17 mouse cellular contexts compared by ENCODE assay signal in the genomic region with DNA sequence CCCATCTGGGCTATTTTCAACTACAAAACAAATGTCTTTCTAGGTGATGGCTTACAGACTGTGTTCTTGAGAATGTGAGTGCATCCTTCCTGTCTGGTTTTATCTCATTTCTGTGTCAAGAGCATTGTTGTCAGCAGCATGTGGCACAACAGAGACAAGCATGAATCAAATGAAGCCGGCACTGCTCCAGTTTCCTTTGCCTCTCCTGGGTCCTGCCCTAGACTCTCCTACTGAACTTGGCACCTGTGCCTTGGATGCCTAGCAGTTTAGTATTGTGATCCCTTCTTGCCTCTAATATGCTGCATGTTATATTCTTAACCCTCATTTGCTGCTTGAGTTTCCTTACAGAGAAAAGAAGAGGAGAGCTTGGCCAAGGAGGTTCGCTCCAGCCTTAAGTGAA.
DNase-seq lines count a peak whose midpoint lies in the region; ATAC-seq and TF ChIP-seq lines count a peak whose summit lies in the region.
"Had no signal": no experiment of that assay in that cellular context is flagged by ENCODE, and none has a peak within 500 bp of the region (broad histone marks: within the 10 kb centered on the region; RNA-seq: fewer than 3 reads in every experiment).

No protein-coding gene starts in this region.

- no peaks in the 10 kb centered on the region for H3K9me3 ChIP-seq in midbrain, embryonic 10.5 days (replicated peaks)
- no peaks in the 10 kb centered on the region for H3K9me3 ChIP-seq in midbrain, embryonic 14.5 days (ENCODE audit: control insufficient read depth, low read length)
- no peaks in the 10 kb centered on the region for H3K9me3 ChIP-seq in forebrain, embryonic 13.5 days (replicated peaks)
- no peaks in the 10 kb centered on the region for H3K9me3 ChIP-seq in midbrain, embryonic 13.5 days
- no peaks in the 10 kb centered on the region for H3K9me3 ChIP-seq in limb, embryonic 10.5 days (replicated peaks)
- H3K9me3 ChIP-seq: embryonic facial prominence, embryonic 13.5 days; G1E; heart, embryonic 15.5 days; liver, embryonic 15.5 days had no signal

- H3K27ac ChIP-seq in midbrain, embryonic 10.5 days (replicated peaks): 0 out of 2 replicates have a peak overlapping the region, but pooled peaks have one; percentile 13
- no peak overlapping the region for H3K27ac ChIP-seq in midbrain, embryonic 14.5 days (replicated peaks; ENCODE audit: low read depth, low read length)
- H3K27ac ChIP-seq in forebrain, embryonic 13.5 days: peak overlapping the region; percentile 65
- H3K27ac ChIP-seq in midbrain, embryonic 13.5 days: 0 out of 2 replicates have a peak overlapping the region, but pooled peaks have one; percentile 2
- no peak overlapping the region for H3K27ac ChIP-seq in limb, embryonic 10.5 days
- H3K27ac ChIP-seq in left cerebral cortex, adult 2 months: no peak overlapping the region
- H3K27ac ChIP-seq: embryonic facial prominence, embryonic 13.5 days; heart, embryonic 15.5 days; liver, embryonic 15.5 days; stomach, postnatal 0 days had no signal

- H3K27me3 ChIP-seq in midbrain, embryonic 10.5 days (ENCODE audit: low read depth, poor library complexity, severe bottlenecking): peaks cover 39% of the 10 kb centered on the region
- H3K27me3 ChIP-seq in midbrain, embryonic 14.5 days (ENCODE audit: control insufficient read depth, insufficient read depth, low read length): no peaks in the 10 kb centered on the region
- H3K27me3 ChIP-seq in forebrain, embryonic 13.5 days: no peaks in the 10 kb centered on the region
- 0 out of 2 replicates have a peak, but pooled peaks cover 7% of the 10 kb centered on the region for H3K27me3 ChIP-seq in midbrain, embryonic 13.5 days
- peaks cover 73% of the 10 kb centered on the region for H3K27me3 ChIP-seq in limb, embryonic 10.5 days (ENCODE audit: low read depth, poor library complexity, severe bottlenecking)
- H3K27me3 ChIP-seq: embryonic facial prominence, embryonic 13.5 days; heart, embryonic 15.5 days; liver, embryonic 15.5 days had no signal

- peak; percentile 5 for DNase-seq in cerebellum, adult 11-12 months
- no peak for DNase-seq in midbrain, embryonic 10.5 days (ENCODE audit: low spot score)
- DNase-seq in midbrain, embryonic 14.5 days: no peak
- DNase-seq in limb, embryonic 10.5 days (ENCODE audit: low spot score): no peak
- DNase-seq in left cerebral cortex, adult 2 months (ENCODE audit: extremely low spot score in 1 of 2, low spot score in 2 of 2): no peak
- DNase-seq: left cerebral cortex, postnatal 4 days; lung, postnatal 4 days; thymus, postnatal 36 days had no signal

- no peak for TF ChIP-seq CTCF in left cerebral cortex, adult 2 months (IDR thresholded peaks at IDR 0.05)

- no peak overlapping the region for H3K4me2 ChIP-seq in midbrain, embryonic 14.5 days (ENCODE audit: low read length)
- no peak overlapping the region for H3K4me2 ChIP-seq in forebrain, embryonic 13.5 days
- no peak overlapping the region for H3K4me2 ChIP-seq in midbrain, embryonic 13.5 days (replicated peaks)
- H3K4me2 ChIP-seq: embryonic facial prominence, embryonic 13.5 days; heart, embryonic 15.5 days; liver, embryonic 15.5 days had no signal

- intact Hi-C loops in left cerebral cortex, adult 2 months (cut with DNase I): no loop called here

- H3K4me3 ChIP-seq in midbrain, embryonic 10.5 days: no peak overlapping the region
- no peak overlapping the region for H3K4me3 ChIP-seq in midbrain, embryonic 14.5 days (replicated peaks; ENCODE audit: low read depth, low read length)
- no peak overlapping the region for H3K4me3 ChIP-seq in forebrain, embryonic 13.5 days
- H3K4me3 ChIP-seq in midbrain, embryonic 13.5 days (replicated peaks): no peak overlapping the region
- no peak overlapping the region for H3K4me3 ChIP-seq in limb, embryonic 10.5 days
- no peak overlapping the region for H3K4me3 ChIP-seq in left cerebral cortex, adult 2 months
- H3K4me3 ChIP-seq: embryonic facial prominence, embryonic 13.5 days; heart, embryonic 15.5 days; liver, embryonic 15.5 days; myocyte had no signal

- 39% methylated on average over 2 of the region's 2 CpGs for WGBS in midbrain, embryonic 10.5 days
- 12% methylated on average over 2 of the region's 2 CpGs for WGBS in midbrain, embryonic 14.5 days
- WGBS in forebrain, embryonic 13.5 days: 6% methylated on average over 2 of the region's 2 CpGs
- 20% methylated on average over 2 of the region's 2 CpGs for WGBS in midbrain, embryonic 13.5 days
- WGBS in limb, embryonic 10.5 days: 41% methylated on average over 2 of the region's 2 CpGs

- no peak overlapping the region for H3K9ac ChIP-seq in midbrain, embryonic 14.5 days (replicated peaks; ENCODE audit: low read length)
- H3K9ac ChIP-seq in forebrain, embryonic 13.5 days: no peak overlapping the region
- no peak overlapping the region for H3K9ac ChIP-seq in midbrain, embryonic 13.5 days (replicated peaks)
- H3K9ac ChIP-seq: embryonic facial prominence, embryonic 13.5 days; heart, embryonic 15.5 days; liver, embryonic 15.5 days had no signal

- no peak for ATAC-seq in cerebellum, adult (ENCODE audit: insufficient number of reproducible peaks, low FRiP score, low TSS enrichment)
- ATAC-seq in midbrain, embryonic 14.5 days (ENCODE audit: low FRiP score, low TSS enrichment): no peak
- no peak; the same call in 1 of the 2 replicates for ATAC-seq in forebrain, embryonic 13.5 days
- ATAC-seq in midbrain, embryonic 13.5 days: peak; percentile 41; the same call in 1 of the 2 replicates

- H3K36me3 ChIP-seq in midbrain, embryonic 10.5 days: no peaks in the 10 kb centered on the region
- H3K36me3 ChIP-seq in midbrain, embryonic 14.5 days (ENCODE audit: control insufficient read depth, insufficient read depth, low read length): no peaks in the 10 kb centered on the region
- H3K36me3 ChIP-seq in forebrain, embryonic 13.5 days (ENCODE audit: poor library complexity, severe bottlenecking): no peaks in the 10 kb centered on the region
- no peaks in the 10 kb centered on the region for H3K36me3 ChIP-seq in midbrain, embryonic 13.5 days
- no peaks in the 10 kb centered on the region for H3K36me3 ChIP-seq in limb, embryonic 10.5 days
- H3K36me3 ChIP-seq: embryonic facial prominence, embryonic 13.5 days; G1E; heart, embryonic 15.5 days; liver, embryonic 15.5 days had no signal

- H3K4me1 ChIP-seq in midbrain, embryonic 10.5 days: peaks cover 15% of the 10 kb centered on the region
- H3K4me1 ChIP-seq in midbrain, embryonic 14.5 days (ENCODE audit: control insufficient read depth, insufficient read depth, low read length): no peaks in the 10 kb centered on the region
- H3K4me1 ChIP-seq in forebrain, embryonic 13.5 days: peaks cover 24% of the 10 kb centered on the region
- H3K4me1 ChIP-seq in midbrain, embryonic 13.5 days (replicated peaks): peaks cover 12% of the 10 kb centered on the region
- H3K4me1 ChIP-seq in limb, embryonic 10.5 days: peaks cover 11% of the 10 kb centered on the region; the same call in 1 of the 2 replicates
- H3K4me1 ChIP-seq: embryonic facial prominence, embryonic 13.5 days; heart, embryonic 15.5 days; liver, embryonic 15.5 days had no signal

Comparison
In these comparisons a context has a peak if more than half of its experiments do, and no peak if none do; other contexts are left out.
1. H3K27ac ChIP-seq: peak in midbrain, embryonic 10.5 days (single experiment), forebrain, embryonic 13.5 days (single experiment) and midbrain, embryonic 13.5 days (single experiment); none in midbrain, embryonic 14.5 days (single experiment), limb, embryonic 10.5 days (single experiment) and left cerebral cortex, adult 2 months (single experiment).